Mouse (Mus musculus) heart, postnatal 0 days (tissue): ENCODE data around the gene Tprn. TPM values are rescaled to one million over a fixed set of nuclear protein-coding genes. Genes with fewer than 3 reads are reported as not detected.

Experiments used
- ATAC-seq: fragments of 200-750 bp; cut with Nextera tagmentation; 2 replicates; pipeline ENCODE4 v1.8.0; 2017; ENCODE audit warnings: low read depth, moderate number of reproducible peaks, moderate library complexity; ENCODE audit not compliant: insufficient read depth
- DNase-seq: peaks from one replicate; pipeline ENCODE4 v3.0.0-alpha.2; 2016; ENCODE audit warnings: low spot score
- H3K27ac ChIP-seq: fragments of 300-500 bp; sonication (generic); 2 replicates; pipeline ENCODE4 v1.5.1; 2014; ENCODE audit warnings: low read depth, mild to moderate bottlenecking
- H3K27me3 ChIP-seq: fragments of 300-500 bp; sonication (generic); 2 replicates; pipeline ENCODE4 v1.6.1; 2014; ENCODE audit warnings: low read length, mixed read lengths; ENCODE audit not compliant: control insufficient read depth, insufficient read depth
- H3K36me3 ChIP-seq: fragments of 300-500 bp; sonication (generic); replicated peaks from 2 replicates; pipeline ENCODE4 v1.6.1; 2014; ENCODE audit warnings: low read length, mixed read lengths; ENCODE audit not compliant: control insufficient read depth, insufficient read depth
- H3K4me1 ChIP-seq: fragments of 300-500 bp; sonication (generic); 2 replicates; pipeline ENCODE4 v1.6.1; 2014; ENCODE audit warnings: antibody characterized with exemption; ENCODE audit not compliant: control insufficient read depth, insufficient read depth
- H3K4me2 ChIP-seq: fragments of 300-500 bp; sonication (generic); 2 replicates; pipeline ENCODE4 v1.6.1; 2014; ENCODE audit warnings: low read depth, mild to moderate bottlenecking, low read length, moderate library complexity
- H3K4me3 ChIP-seq: fragments of 300-500 bp; sonication (generic); 2 replicates; pipeline ENCODE4 v1.5.1; 2014; ENCODE audit warnings: low read depth, low read length
- H3K9ac ChIP-seq: fragments of 300-500 bp; sonication (generic); replicated peaks from 2 replicates; pipeline ENCODE4 v1.6.1; 2014; ENCODE audit warnings: low read depth, low read length, mixed read lengths
- H3K9me3 ChIP-seq: fragments of 300-500 bp; sonication (generic); replicated peaks from 2 replicates; pipeline ENCODE4 v1.6.1; 2016; ENCODE audit warnings: low read length; ENCODE audit not compliant: control insufficient read depth
- CTCF ChIP-seq: IDR thresholded peaks from 2 replicates; pipeline ENCODE4 v1.5.1; 2016; ENCODE audit warnings: antibody characterized with exemption, control low read depth, low read depth
- EP300 ChIP-seq: IDR thresholded peaks from 2 replicates; pipeline ENCODE4 v1.6.1; 2016; ENCODE audit warnings: antibody characterized with exemption, low read depth
- WGBS: fragments of 180-500 bp; shearing (Covaris S2); extraction: QIAGEN DNeasy Blood & Tissue Kit; methylation state at CpG from one replicate; pipeline ENCODE4 v1.1.7; 2014; 5-methylcytosine and 5-hydroxymethylcytosine counted together
- polyA plus RNA-seq: library from polyadenylated mRNA; unstranded; fragments of >200 nt; fragmentation: Nextera tagmentation; extraction: Ambion mirVana; gene quantifications from 2 replicates; pipeline ENCODE4 v1.2.1, GENCODE M21; 2015
- total RNA-seq: library from RNA; depleted of rRNA; stranded (reverse); fragments of >200 nt; gene quantifications from 2 replicates; pipeline ENCODE4 v1.2.3, GENCODE M21; 2014; ENCODE audit warnings: low replicate concordance

Tprn gene
- total and polyA plus RNA-seq, 2 experiments from 2014 or later = 3.7 to 5.2 TPM

- ATAC-seq (no peak), DNase-seq (no peak)
- Histone ChIP-seq H3K9me3 (no peaks in the 10 kb centered on the region), H3K9ac (peak overlapping the region; percentile 41; the same call in 1 of the 2 replicates), H3K4me2 (peak overlapping the region; percentile 90), H3K4me3 (peak overlapping the region; percentile 60), H3K4me1 (peaks cover 28% of the 10 kb centered on the region), H3K27ac (no peak overlapping the region), H3K36me3 (peaks cover 2% of the 10 kb centered on the region), H3K27me3 (no peaks in the 10 kb centered on the region)
- TF ChIP-seq CTCF (no peak), EP300 (no peak)
- 30% methylated on average over 12 of the region's 12 CpGs for WGBS
Observed at GRCm38 (mm10) chr2:25263623-25264285, 1.3 kb downstream of the Tprn start.

GRCm38 (mm10) chr2:25264286-25264660 is 1.9 kb downstream of the Tprn start:
- H3K27me3 ChIP-seq = no peaks in the 10 kb centered on the region
- no peak overlapping the region for H3K27ac ChIP-seq
- H3K4me2 ChIP-seq = no peak overlapping the region
- ATAC-seq (no peak), DNase-seq (no peak)
- no peaks in the 10 kb centered on the region for H3K9me3 ChIP-seq
- no peak for TF ChIP-seq CTCF
- no peak for TF ChIP-seq EP300
- no peak overlapping the region for H3K9ac ChIP-seq
- 74% methylated on average over 5 of the region's 5 CpGs for WGBS
- H3K4me3 ChIP-seq = no peak overlapping the region
- H3K36me3 ChIP-seq = peaks cover 7% of the 10 kb centered on the region
- peaks cover 28% of the 10 kb centered on the region for H3K4me1 ChIP-seq

- peaks cover 28% of the 10 kb centered on the region for H3K4me1 ChIP-seq
- no peak overlapping the region for H3K4me3 ChIP-seq
- H3K27ac ChIP-seq = no peak overlapping the region
- no peak overlapping the region for H3K9ac ChIP-seq
- H3K9me3 ChIP-seq = no peaks in the 10 kb centered on the region
- no peak overlapping the region for H3K4me2 ChIP-seq
- no peak for ATAC-seq
- peaks cover 13% of the 10 kb centered on the region for H3K36me3 ChIP-seq
- DNase-seq = no peak
- H3K27me3 ChIP-seq = no peaks in the 10 kb centered on the region
- no peak for TF ChIP-seq CTCF
- TF ChIP-seq EP300 = no peak
- 65% methylated on average over 3 of the region's 3 CpGs for WGBS
Observed at GRCm38 (mm10) chr2:25264851-25265250, 2.4 kb downstream of the Tprn start.

- H3K36me3 ChIP-seq = peaks cover 22% of the 10 kb centered on the region
- H3K27me3 ChIP-seq = no peaks in the 10 kb centered on the region
- peaks cover 30% of the 10 kb centered on the region for H3K4me1 ChIP-seq
- H3K9ac ChIP-seq = 0 out of 2 replicates have a peak overlapping the region, but pooled peaks have one; percentile 32
- DNase-seq (no peak), ATAC-seq (no peak)
- no peak overlapping the region for H3K27ac ChIP-seq
- no peaks in the 10 kb centered on the region for H3K9me3 ChIP-seq
- WGBS = 56% methylated on average over 6 of the region's 6 CpGs
- TF ChIP-seq EP300 (no peak), CTCF (no peak)
- H3K4me2 ChIP-seq = peak overlapping the region; percentile 17; the same call in 1 of the 2 replicates
- no peak overlapping the region for H3K4me3 ChIP-seq
Observed at GRCm38 (mm10) chr2:25265897-25266656, 3.7 kb downstream of the Tprn start.

GRCm38 (mm10) chr2:25266720-25267119 is 4.3 kb downstream of the Tprn start:
- ATAC-seq (no peak), DNase-seq (no peak)
- WGBS = 31% methylated on average over 2 of the region's 2 CpGs
- Histone ChIP-seq H3K4me3 (no peak overlapping the region), H3K9ac (no peak overlapping the region), H3K27me3 (no peaks in the 10 kb centered on the region), H3K4me2 (no peak overlapping the region), H3K9me3 (no peaks in the 10 kb centered on the region), H3K27ac (no peak overlapping the region), H3K36me3 (peaks cover 22% of the 10 kb centered on the region), H3K4me1 (peaks cover 35% of the 10 kb centered on the region)
- TF ChIP-seq EP300 (no peak), CTCF (no peak)
